Mouse (Mus musculus) thymus, postnatal 36 days (tissue): ENCODE results near the gene Dhcr7.

Source experiments
- DNase-seq, 2 experiments: peaks; one replicate each; pipeline ENCODE4 v3.0.0; 2022; ENCODE audit warnings: mixed read lengths in 2 of 2

The Dhcr7 gene

DNA sequence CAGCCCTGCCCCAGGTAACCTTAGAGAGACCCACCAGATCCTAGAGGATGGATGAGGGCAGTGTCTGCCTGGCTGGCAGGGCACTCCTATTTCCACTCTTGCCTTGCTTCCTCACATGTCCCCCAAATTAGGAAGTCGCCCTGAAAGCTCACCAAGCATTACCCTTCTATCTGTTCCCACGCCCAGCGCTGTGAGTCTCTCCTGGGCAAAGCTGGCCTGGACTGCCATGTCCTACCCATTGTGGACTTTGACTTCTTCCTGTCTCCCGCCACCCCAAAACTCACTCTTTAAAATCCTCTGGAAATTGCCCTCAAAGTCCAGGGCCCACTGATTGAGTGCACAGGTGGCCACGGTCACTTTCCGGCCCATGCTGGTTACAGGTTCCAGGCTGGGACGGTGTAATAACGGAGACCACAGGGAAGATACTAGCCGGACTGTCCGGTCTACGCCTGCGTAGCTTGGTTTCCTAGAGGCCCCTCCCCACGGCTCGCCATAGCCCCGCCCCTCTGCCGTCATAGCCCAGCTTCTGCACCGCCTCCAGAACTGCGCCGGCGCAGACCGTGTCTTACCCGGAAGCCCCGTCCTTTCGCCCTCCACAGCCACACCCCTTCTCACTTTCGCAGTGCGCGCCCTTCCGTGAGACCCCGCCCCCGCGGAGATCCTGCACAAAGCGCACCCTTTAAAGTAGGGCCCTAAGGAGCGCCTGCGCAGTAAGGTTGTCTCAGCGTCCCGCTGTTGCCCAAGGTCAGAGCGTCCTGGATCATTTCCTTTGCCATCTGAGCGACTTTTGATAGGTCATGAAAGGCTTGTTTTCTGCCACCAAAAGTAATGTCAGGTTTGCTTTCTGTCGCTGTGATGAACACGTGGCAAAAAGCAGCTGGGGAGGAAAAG, at the start of gene Dhcr7, which contains the start of gene Nadsyn1:
Gene Dhcr7 (plus strand): TSS at position 771 of the 891 bp plus-strand sequence.
Gene Nadsyn1 (minus strand): TSS at position 475 of the 891 bp plus-strand sequence.
- peak; percentile 99 for DNase-seq

DNA sequence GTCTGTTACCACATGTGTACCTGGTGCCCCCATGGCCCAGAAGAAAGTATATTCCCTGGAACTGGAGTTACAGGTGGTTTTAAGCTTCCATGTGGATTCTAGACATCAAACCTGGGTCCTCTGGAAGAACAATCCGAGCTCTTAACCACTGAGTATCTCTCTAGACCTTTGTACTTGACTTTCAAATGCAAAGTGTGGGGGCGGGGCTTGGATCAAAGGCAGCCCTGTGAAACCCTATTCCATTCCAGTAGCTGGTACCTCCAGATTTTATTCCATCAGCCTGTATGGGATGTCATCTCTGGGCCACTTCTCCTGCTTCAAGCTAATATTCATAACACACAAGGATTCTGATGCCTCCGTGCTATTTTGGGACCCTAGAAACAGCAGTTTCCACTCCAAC, 46.8 kb upstream of the Dhcr7 start:
- DNase-seq: no peak

DNA sequence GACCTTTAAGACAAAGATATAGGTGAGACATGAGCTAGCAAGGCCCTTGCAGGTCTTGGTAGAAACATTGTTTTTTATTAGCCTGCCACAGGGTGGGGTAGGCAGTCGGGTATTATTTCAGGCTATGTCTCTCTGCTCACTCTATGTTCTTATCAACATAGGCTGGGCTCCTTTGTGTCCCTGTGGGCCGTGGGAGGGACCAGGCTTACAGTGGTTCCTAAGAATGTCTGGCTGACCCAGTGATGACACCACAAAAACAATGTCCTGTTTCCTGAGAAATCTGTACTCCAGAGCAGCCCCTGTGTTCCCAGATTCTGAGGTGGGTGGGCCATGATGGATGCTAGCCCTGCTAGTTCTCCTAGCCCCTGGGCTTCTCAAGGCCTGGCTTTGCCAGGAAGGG, 45.6 kb upstream of the Dhcr7 start:
- no peak for DNase-seq

DNA sequence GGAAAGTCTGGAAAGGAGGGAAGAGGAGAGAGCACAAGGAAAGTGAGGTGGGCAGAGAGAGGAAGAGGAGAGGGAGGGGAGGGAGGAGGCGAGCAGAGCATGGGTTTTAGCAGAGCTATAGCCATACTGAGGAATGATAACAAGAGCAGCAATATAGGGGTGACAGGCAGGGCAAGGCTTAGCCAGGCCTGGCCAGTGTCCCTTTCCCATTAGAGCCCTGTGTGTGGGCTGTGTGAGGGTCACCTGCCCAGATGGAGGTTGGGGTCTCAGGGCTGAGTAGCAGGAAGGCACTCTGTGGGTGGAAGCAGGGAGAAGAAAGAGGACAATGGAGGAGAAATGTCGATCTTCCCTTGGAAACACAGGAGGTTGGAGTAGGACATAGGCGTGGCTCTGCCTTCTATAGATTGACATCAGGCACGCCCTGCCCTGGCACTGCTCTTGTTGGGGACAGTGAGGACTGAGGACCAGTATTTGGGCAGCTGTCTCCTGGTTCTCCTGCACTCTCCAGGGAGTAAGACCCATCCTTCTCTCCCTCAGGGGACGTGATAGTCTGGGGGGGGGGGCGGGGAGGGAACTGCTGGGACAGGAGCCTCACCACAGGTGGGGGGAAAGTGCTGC, 39.5 kb upstream of the Dhcr7 start:
- DNase-seq: peak in 1 of 2 experiments; percentile 24

DNA sequence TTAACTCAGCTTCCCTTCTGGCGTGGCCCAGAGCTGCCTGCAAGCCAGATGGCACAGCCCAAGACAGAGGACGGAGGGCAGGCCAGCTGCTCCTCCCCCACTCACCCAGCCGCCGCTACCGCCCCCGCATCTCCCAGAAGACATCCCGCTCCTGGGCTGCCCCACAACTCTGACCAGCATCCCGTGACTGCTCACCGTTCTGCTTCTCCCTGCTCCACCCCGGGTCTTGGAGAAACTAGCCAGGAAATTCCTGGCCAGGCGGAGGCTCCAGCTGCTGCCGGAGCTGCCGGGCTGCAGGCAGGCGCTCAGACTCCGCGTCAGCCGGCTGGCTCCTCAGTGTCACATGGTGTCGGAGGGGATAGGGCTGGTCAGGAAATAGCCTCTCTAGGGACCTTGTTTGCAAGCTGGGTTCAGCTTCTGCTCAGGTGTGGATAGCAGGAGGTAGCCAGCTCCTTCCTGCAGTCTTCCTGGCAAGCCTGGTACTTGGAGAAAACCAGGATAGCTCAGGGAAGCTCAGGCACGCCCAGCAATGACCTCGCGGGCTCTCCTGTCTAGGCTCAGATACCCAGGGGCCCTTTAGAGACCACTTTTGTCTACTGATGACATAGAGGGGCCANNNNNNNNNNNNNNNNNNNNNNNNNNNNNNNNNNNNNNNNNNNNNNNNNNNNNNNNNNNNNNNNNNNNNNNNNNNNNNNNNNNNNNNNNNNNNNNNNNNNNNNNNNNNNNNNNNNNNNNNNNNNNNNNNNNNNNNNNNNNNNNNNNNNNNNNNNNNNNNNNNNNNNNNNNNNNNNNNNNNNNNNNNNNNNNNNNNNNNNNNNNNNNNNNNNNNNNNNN, 38.7 kb upstream of the Dhcr7 start, which contains the start of gene Mrgpre:
Gene Mrgpre (minus strand): TSS at position 505 of the 834 bp plus-strand sequence.
- peak; percentile 70 to 77 for DNase-seq

DNA sequence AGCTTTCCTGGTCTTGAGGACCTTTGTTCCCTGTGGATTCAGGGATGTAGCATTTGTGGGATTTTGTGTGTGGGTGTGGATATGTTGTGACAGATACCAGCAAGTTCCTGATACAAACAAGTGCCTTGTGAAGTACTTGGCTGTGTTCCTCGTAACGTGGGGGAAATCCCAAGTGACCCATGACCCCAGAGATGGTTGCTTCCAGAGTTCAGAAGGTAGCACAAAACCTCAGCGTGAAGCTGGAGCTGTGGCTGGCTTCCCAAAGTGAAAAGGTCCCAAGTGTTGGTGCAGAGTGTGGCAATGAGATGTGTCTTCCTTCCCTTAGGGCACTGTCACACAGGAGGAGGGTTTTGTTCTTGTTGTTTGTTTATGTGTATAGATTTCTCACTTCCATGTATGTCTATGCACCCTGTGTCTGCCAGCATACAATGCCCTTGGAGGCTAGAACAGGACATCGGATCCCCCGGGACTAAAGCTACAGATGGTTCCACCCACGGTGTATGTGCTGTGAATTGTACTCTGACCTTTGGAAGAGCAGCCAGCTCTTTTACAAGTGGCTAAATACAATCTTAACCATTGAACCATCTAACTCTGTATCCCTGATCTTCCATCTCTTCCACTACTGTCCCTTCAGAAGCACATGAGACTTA, 30.5 kb upstream of the Dhcr7 start:
- DNase-seq: no peak

DNA sequence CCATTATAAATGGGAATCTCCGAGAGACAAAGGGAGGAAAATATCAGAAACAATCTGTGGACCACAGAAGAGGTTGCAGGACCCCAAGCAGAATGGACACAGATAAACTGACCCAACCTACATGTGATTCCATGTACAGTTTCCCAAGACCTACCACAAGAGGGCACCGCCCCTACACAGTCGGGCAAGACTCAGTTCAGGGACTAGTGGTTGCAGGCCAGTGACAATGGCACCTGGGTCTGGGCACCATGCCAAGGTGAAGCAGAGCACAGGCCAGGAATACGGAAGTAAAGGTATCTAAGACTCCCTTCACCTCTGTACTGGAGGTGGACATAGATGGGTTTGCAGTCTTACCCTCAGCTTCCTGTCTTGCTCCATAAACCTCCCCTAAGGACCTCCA, 29.8 kb upstream of the Dhcr7 start:
- DNase-seq: peak; percentile 54 to 61

DNA sequence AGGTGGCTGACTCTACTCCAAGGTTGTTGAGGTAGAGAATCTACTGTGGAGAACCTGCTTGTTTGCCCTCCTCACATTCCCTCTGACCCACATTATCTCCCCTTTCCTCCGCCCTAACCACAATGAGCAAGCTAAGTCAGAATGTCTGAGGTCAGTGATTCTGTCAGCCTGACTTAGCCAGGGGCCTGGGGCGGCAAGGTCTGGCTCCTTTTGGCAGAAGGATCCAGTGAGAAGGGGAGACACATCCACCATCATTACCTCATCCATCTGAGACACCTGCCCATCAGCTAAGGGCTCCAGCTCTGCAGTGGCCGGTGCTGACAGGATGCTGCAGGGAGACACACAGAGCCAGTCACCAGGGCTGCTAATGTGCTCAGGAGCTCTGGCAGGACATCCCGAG, 24.2 kb upstream of the Dhcr7 start:
- no peak for DNase-seq

DNA sequence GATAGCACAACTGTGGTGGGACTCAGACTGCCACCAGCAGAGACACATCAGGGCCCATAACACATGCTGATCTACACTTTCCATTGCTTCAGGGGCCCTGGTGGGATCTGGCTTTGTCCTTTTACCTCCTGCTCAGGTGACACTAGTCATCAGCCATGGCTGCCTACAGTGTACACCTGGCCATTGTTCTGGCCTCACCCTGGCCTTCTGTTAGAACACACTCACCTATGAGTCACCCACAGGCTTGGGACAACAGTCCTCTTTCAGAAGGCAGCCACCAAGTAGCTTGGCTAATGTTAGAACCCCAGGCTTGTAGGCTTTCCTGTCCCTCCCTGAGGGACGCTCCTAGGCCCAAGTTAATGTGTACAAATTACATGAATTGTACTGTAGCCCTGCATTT, 22.2 kb upstream of the Dhcr7 start:
- DNase-seq: no peak

DNA sequence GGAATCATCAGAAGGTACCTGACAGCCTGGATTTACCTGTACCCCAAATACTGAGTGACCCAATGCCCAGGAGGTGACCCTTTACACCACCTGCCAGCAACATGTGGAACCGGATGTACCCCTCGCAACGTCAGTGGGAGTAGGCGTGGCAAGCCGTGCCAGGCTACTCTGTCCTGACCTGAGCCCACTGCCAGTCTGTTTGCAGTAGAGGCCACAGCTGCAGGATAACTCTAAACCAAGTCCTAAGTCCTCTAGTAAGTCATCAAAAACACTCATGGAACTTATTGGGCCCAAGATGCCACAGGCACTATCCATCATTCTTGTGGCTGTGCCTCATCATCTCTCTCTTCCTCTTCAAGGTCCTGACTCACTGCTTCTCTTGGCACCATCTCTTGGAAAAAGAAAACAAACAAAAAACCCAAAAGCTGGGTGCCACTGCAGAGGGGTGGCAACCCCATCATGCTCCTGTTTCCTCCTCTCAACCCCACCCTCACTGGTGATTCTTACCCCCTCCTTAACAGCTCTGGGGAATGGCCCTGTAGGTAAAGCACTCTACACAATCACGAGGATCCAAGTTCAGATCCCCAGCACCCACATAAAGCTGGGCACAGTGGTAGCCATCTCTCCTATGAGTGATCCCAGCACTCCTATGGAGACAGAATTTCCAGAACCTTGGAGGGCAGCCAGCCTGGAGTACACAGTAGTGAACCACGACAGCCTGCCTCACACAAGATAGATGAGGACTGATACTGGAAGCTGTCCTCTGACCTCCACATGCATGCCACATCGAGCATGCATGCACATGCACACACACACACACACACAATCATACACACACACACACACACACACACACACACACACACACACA, 21.5 kb upstream of the Dhcr7 start:
- no peak for DNase-seq

DNA sequence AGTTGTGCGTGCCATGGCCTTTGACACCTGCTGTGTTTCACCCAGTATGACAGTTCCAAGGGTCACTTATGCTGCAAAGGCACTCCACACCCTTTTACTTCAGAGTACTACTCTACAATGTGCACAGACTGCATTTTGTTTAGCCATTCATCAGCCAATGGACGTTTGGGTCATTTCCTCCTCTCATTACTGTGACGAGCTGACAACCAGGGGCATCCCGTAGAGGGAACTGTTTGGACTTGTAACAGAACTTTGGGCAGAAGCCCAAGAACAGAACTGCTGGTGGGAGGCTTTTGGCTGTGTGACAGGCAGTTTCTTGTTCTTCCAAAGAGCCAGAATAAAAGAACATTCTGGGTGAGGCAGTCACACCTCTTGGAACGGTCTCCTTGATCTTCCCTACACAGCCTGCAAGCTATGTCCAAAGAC, 17.7 kb upstream of the Dhcr7 start:
- DNase-seq: no peak

DNA sequence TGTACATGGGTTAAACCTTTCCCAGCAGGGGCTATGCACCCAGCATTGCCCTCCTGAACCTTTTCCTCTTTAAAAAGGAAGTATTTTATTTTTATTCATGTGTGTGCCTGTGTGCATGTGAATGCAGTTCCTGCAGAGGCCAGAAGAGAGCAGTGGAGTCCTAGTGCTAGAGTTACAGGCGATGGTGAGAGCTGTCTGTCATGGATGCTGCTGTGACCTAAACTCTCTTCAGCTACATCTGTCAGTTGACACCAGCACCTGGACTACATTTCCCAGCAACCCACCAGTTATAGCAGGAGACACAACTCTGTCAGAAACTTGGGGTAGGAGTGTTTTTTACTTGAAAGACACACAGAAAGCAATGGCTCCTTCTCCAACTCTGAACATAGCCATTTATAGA, 14.0 kb upstream of the Dhcr7 start:
- DNase-seq: peak; percentile 60 to 61

DNA sequence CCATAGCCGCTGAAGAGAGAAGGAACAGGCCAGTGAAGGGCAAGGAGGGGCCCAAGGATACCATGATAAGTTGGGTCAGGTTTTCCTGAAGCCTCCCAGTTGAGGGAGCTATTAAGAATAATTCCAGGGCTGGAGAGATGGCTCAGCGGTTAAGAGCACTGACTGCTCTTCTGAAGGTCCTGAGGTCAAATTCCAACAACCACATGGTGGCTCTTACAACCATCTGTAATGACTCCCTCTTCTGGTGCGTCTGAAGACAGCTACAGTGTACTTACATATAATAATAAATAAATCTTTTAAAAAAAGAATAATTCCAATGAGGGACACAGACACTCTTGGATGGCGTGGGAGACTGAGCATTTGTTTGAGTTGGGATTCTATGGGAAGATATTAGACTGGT, 3.7 kb upstream of the Dhcr7 start:
- no peak for DNase-seq

DNA sequence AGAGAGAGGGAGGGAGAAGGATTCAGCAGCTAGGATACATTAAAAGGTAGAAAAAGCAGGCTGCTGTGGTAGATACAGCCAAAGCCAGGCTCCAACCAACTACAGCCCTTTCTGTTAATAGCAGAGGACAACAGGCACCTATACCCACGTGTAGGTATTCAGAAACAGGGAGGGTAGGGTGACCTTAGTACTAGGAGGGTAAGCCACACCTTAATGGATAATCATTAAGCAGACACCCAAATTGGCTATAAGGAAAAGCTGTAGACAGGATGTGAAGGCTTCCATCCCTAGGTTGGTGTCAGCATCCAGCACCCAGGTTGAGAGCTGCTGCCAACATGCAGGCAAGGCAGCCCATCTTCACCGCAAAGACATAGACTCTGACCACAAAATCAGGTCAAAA, 1.7 kb upstream of the Dhcr7 start:
- DNase-seq: no peak

DNA sequence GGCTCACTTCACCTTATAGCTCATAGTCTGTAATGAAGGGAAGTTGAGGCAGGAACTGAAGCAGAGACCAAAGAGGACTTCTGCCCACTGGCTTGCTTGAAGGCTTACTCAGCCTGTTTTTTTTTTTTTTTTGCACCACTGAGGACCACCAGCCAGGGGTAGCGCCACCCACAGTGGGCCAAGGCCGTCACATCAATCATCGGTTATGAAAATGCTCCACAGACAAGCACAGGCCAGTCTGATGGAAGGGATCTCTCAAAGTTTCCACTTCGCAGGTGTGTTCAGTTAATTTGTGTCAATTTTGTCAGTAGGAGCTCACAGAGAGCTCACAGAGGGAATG, 291 bp downstream of the Dhcr7 start:
- no peak for DNase-seq

DNA sequence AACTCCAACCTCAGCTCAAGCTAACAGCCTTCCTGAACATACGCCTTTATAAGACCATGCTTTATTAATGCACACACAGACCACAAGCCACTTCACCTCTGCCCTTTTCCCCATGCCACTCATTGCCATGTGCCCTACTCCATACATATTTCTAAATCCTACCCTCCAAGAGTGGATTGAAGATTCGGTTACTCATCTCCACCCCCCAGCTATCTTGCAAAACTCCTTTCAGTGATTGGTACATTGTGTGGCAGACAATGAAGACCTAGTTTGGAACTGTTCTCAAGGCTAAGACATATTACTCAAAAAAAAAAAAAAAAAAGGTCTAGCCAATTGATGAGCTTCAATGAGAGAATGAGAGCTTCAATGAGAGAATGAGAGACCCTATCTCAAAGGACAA, 4.0 kb downstream of the Dhcr7 start:
- DNase-seq: no peak

DNA sequence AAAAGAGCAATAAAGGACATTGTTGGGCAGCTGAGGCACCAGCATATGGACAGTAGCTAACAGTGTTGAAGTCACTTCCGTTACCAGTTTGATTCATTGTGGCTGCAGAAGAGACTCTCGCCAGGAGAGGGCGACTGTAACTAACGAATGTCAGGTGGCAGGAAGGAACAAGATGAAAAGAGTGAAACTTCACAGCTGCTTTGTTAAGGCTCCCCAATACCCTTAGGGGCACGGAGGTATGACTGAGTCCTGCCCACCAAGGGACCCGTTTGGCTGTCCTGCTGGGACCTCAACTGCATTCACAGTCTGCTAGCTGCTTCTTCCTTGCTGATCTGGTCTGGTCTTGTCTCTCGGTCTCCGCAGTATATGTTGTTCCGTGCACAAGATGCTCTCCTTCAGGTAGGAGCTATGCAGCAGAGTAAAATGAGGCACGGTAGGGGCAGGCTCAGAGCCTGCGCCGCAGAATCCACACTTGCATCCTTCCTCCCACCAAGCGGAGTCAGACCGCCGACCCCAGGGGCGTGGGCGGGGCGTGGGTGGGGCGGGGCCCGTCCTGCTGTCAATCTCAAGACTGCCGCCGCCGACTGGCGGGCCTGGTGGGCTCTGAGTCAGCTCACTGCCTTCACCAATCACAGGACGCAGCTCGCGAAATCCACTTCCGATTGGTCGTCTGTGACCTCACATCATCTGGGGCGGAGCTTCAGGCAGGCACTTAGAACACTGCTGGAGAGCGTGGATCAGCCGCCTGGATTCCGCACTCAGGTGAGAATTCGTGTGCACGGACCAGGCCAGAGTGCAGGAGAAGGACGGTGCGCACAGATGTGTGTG, 6.8 kb downstream of the Dhcr7 start:
- DNase-seq: peak; percentile 92 to 97

DNA sequence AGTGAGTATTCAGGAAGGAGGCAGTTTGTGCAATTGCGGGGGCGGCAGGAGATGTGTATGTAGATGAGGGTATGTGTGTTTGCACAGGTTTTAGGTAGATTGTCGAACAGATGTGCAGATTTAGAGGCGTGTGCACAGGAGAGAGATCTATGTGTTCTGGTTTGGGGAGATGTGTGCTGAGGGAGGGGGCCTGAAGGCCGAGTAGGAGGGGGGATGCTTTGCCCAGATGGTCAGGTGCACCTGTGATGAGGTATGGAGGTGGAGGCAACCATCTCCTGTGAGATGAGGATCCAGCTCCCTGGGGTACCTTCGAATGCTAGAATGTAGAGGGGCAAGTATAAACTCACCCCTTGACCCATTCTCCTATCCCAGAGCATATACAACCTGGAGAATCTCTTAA, 7.5 kb downstream of the Dhcr7 start:
- DNase-seq: no peak

DNA sequence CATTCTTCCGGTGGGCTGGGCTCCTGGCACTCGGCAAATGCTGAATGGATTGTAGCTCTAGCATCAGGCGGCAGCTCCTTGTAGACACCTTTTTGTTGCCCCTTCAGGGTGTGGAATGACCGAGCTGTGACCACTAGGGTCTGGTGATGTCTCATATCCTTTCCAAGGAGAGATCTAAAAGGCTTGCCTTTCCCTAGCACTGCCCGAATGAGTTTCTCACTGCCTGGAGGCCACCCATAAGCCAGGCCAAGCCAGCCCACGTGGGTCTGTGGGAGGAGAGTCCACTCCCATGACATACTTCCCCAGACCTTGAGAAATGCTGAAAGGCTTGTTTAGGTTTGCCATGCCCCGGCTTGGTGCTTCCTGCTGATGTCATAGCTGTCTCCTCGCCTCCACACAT, 9.3 kb downstream of the Dhcr7 start:
- no peak for DNase-seq

DNA sequence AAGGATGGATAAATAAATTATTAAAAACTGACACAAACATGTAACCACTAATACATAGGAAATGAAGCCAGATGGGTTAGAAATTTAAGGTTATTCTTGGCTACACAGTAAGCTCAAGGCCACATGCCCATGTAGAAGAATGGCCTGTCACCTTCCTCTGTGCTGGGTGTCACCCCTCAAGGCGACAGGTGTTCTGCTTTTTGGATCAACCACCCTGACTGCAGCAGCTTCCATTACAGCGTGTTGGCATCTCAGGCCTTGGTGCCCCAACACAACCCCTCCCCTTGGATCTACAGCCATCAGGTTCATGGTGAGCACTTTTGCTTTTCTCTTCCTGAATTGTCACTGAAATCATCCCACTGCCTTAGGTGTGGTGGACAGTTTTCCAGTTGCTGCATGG, 9.7 kb downstream of the Dhcr7 start:
- no peak for DNase-seq
